Mouse (Mus musculus) olfactory bulb, adult 2 months (tissue): ENCODE measurements at regions not wholly inside any gene's neighbourhood (a gene's known extent, or its start where the extent isn't known, plus 50 kb on each side); places are given as distances from the start of the nearest gene placed in this dataset.

Source experiments
- H3K27ac ChIP-seq: fragments of 200-500 bp; 2 replicates; pipeline ENCODE4 v1.5.1; 2012; ENCODE audit warnings: low read depth, low read length; ENCODE audit not compliant: insufficient read depth
- H3K4me1 ChIP-seq: fragments of 200-500 bp; 2 replicates; pipeline ENCODE4 v1.6.1; 2012; ENCODE audit warnings: low read length; ENCODE audit not compliant: control insufficient read depth, insufficient read depth
- H3K4me3 ChIP-seq: fragments of 200-500 bp; 2 replicates; pipeline ENCODE4 v1.5.1; 2012; ENCODE audit warnings: mild to moderate bottlenecking, low read depth, low read length, moderate library complexity; ENCODE audit not compliant: insufficient read depth
- CTCF ChIP-seq: fragments of 200-500 bp; IDR thresholded peaks from 2 replicates; pipeline ENCODE4 v1.5.1; 2012; ENCODE audit warnings: low read depth, mild to moderate bottlenecking, low read length, moderate library complexity; ENCODE audit not compliant: insufficient read depth
- POLR2A ChIP-seq: fragments of 200-500 bp; IDR thresholded peaks from 2 replicates; pipeline ENCODE4 v1.6.1; 2012; ENCODE audit warnings: mild to moderate bottlenecking, low read depth, low read length, moderate library complexity; ENCODE audit not compliant: insufficient read depth
- WGBS: fragments of 180-500 bp; shearing (Covaris S2); methylation state at CpG from one replicate; pipeline ENCODE4 v1.1.7; 2018; 5-methylcytosine and 5-hydroxymethylcytosine counted together

DNA sequence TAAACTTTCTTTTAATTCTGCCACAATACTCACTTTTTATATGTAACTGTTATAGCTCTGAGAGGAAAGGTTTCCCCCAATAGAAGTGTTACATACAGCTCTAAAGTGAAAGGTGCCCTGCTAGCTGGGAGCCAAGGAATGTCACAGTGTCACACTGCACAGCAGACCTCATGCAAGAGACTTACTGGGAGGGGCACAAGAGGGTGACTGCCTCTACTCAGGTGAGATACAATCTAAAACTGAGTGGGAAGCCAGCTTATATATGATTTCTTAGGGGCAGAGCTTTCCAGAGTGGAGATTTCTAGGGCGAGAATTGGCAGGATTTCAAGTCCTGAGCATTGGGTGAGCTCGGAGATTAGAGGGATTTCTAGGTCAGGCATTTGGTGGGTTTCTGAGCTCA, 99.1 kb downstream of the Gpr65 start:
- WGBS = 59% methylated on average over 2 of the region's 2 CpGs
- Histone ChIP-seq H3K4me3 (no peak overlapping the region), H3K4me1 (no peaks in the 10 kb centered on the region), H3K27ac (no peak overlapping the region)
- TF ChIP-seq POLR2A (no peak), CTCF (no peak)

- TF ChIP-seq POLR2A (no peak), CTCF (no peak)
- 73% methylated on average over 3 of the region's 3 CpGs for WGBS
- no peak overlapping the region for H3K27ac ChIP-seq
- H3K4me1 ChIP-seq = no peaks in the 10 kb centered on the region
- H3K4me3 ChIP-seq = no peak overlapping the region
These were observed 102.3 kb downstream of the Gpr65 start for GRCm38 (mm10) chr12:98370771-98371170.

DNA sequence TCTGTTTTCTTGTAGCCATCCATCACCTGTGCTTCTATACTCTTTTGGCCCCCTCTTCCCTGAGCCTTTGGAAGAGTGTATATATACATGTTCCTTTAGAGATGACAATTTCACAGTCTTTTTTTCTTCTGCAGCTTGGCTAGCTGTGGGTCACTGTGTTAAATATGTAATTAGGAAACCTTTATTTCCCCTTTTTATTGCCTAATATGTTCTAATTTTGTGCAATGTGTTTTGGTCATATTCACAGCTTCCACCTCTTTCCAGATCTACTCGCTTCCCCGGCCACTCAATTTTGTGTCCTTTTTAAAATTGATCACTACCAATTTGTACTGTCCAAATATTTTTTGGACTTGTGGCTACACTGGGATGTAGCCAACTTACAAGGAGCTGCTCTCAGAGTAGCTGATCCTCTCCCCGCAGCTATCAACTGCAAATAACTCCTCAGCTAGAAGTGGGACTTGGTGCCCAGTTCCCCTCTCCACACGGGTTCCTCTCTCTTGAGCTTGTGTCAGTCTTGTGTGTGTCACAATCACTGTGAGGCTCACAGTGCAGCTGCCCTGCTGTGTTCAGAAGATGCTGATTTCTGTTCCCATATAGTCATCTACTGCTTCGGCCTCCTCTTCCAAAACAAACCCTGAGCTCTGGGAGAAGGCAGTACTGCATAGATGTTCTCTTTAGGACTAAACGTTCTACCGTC, 106.9 kb downstream of the Gpr65 start:
- WGBS = 88% methylated on average over 7 of the region's 7 CpGs
- no peak overlapping the region for H3K27ac ChIP-seq
- TF ChIP-seq CTCF (no peak), POLR2A (no peak)
- no peak overlapping the region for H3K4me3 ChIP-seq
- no peaks in the 10 kb centered on the region for H3K4me1 ChIP-seq
